Mouse (Mus musculus) mouse embryonic stem cell (cell line): ENCODE data around the gene Igsf3.
"Not testable (repeated sequence)": the region's sequence is repeated elsewhere in the genome, so short reads cannot be mapped to it uniquely, and the experiment has no call there.

ENCODE experiments used
- in situ Hi-C, 2 experiments: fragments of 300-500 bp; cut with MboI; formaldehyde crosslinking; loops; 1 replicate in 1 of 2; 3 replicates in 1 of 2; pipeline ENCODE4 v1.14.3; 2019 to 2020; ENCODE audit warnings: low sequenced_read_pairs in 2 of 2, low pct_unique_long_range_greater_than_20kb in 1 of 2, mixed read lengths in 1 of 2; ENCODE audit not compliant: unreplicated experiment in 1 of 2

Gene Igsf3

DNA sequence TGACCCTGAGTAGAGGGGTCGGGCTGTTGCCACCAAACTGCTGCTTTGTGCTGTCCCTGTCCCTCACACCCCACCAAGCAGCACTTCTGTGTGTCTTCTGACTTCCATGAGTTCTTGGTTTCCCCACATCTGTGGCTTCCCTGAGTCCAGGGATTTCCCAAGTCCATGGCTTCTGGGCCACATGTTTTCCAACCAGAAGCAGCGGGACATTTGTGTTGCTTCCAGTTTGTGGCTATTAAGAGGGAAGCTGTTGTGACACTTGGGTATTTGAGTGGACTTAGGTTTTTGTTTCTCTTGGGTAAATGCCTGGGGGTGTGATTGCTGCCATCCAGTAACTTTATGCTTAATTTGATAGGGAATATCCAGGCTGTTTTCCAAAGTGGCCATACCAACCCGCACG lies 20.5 kb downstream of the Igsf3 start:
- in situ Hi-C loops = no loop called here

DNA sequence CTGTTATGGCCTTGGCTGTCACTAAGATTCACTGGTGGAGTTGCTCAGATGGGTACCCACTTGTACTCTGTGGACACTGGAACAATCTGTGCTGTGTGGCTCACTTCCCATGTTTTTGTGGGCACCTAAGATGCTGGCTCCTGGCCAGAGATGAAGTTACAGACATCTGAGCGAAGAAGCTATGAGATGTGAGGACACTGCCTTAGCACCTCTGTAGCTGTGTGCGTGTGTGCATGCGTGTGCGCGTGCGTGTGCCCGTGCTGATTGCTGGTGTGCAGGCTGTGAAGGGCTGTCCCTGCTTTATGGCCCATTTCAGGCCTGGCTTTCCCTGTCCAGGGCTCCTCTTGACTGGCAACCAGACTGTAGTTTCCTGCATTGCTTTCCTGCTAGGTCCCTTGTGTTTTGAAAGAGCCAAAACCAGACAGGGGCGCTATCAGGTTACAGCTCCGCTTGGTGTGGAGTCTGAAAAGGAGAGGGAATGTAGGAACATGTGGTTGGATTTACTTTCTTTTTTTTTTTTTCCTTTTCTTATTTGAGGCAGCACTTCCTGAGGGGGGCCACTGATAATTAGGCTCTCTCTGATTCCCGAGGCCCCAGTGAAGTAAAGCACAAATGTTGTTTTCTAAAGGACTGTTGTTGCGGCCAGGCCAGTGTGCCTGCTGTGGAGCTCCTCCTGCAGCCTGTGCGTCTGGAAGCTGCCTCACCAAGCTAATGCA lies 21.3 kb downstream of the Igsf3 start:
- in situ Hi-C loops = no loop called here

DNA sequence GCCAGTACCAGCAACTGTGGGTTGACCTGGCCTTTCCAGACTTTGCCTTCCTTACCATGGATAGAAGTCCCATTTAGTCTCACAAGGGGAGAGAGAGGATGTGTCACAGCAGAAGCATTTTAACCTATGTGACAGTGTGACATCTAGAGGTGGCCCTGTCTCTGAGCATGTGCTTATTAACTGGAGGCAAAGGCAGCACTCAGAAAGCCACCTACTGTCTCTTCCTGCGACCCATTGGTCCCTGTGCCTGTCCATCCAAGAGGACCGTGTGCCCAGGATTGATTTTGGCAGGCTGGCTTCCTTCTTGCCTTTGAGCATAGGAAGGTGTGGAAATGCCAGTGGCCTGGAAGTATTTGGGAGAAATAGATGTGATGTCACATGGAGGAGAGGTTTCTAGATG lies 22.0 kb downstream of the Igsf3 start:
- in situ Hi-C loops = no loop called here

- in situ Hi-C loops = no loop called here
Observed at GRCm38 (mm10) chr3:101401501-101401900, 24.6 kb downstream of the Igsf3 start.

- in situ Hi-C loops = no loop called here
Observed at GRCm38 (mm10) chr3:101404620-101405415, 27.9 kb downstream of the Igsf3 start.

GRCm38 (mm10) chr3:101405495-101405894 lies 28.6 kb downstream of the Igsf3 start:
- in situ Hi-C loops = no loop called here

- in situ Hi-C loops = no loop called here
Observed at GRCm38 (mm10) chr3:101406097-101406496, 29.2 kb downstream of the Igsf3 start.

- in situ Hi-C loops = no loop called here
Observed at GRCm38 (mm10) chr3:101407568-101407967, 30.7 kb downstream of the Igsf3 start.

- in situ Hi-C loops = no loop called here
Observed at GRCm38 (mm10) chr3:101408953-101409750, 32.3 kb downstream of the Igsf3 start.

GRCm38 (mm10) chr3:101410202-101410601 lies 33.3 kb downstream of the Igsf3 start:
- in situ Hi-C loops = no loop called here

DNA sequence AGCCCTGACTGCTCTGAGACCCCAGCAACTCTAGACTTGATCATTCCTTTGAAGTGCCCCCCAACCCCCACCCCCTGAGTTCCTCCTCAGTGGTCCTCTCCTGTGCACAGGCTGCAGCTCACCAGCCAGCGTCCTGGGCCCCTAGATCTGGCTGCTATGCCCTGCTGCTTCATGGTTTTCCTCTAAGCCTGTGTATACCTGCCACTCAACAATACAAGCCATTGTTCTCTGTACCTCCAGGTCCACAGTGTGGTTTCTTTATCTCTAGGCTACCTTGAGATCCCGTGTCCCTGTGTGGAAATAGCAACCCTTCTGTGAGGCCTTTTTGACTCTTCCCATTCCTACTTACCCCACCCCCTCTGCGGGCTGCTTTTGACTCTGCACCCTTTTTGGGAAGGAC lies 33.9 kb downstream of the Igsf3 start:
- in situ Hi-C loops = no loop called here

DNA sequence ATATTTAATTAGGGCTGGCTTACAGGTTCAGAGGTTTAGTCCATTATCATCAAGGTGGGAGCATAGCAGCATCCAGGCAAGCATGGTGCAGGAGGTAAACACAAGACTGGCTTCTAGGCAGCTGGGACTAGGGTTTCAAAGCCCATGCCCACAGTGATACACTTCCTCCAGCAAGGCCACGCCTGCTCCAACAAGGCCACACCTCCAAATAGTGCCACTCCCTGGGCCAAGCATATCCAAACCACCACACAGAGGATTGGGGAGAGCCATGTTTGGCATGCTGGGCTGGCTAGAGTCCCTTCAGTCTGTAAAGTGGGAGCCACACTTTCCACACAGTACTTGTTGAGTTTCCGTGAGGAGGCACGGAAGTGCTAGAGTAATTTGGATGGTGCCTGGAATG lies 34.7 kb downstream of the Igsf3 start:
- in situ Hi-C loops = no loop called here

- in situ Hi-C loops = no loop called here
Observed at GRCm38 (mm10) chr3:101412115-101412514, 35.2 kb downstream of the Igsf3 start.

GRCm38 (mm10) chr3:101413013-101413412 lies 36.1 kb downstream of the Igsf3 start:
- in situ Hi-C loops = not testable (repeated sequence)

- in situ Hi-C loops = no loop called here
Observed at GRCm38 (mm10) chr3:101418740-101419652, 42.1 kb downstream of the Igsf3 start.

DNA sequence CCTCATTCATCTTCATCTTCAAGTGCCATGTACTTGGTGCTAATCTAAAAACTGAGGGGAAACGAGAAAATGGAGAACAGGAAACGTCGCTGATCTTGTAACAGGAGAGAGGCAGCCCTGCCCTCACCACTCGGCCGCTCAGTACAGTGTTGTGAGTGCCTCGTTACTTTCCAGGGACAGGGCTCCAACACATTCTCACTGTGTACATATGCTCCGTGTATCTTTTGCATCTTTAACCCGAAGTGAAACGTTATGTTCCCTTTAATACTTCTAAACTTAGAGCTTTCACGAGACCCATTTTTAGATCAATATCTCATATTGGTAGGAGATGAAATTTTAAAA lies 42.7 kb downstream of the Igsf3 start:
- in situ Hi-C loops = no loop called here

DNA sequence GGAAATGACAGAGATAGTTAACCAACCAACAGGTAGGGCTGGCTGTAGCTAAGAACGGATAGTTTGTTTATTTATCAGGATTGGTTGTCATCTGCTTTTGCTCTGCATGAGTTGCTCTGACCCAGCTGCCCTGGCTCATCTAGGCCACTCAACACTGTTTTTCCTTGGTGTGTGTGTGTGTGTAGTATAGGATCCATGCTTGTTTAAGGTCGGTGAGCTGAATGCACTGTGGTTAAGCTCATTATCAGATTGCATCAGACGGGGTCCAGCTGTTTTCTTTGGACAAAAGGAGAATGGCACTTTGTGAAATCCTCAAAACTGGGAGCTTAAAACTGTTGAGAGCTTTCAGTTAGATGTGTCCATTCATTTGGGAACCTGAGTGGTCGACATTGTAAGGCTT lies 46.3 kb downstream of the Igsf3 start:
- in situ Hi-C loops = no loop called here

DNA sequence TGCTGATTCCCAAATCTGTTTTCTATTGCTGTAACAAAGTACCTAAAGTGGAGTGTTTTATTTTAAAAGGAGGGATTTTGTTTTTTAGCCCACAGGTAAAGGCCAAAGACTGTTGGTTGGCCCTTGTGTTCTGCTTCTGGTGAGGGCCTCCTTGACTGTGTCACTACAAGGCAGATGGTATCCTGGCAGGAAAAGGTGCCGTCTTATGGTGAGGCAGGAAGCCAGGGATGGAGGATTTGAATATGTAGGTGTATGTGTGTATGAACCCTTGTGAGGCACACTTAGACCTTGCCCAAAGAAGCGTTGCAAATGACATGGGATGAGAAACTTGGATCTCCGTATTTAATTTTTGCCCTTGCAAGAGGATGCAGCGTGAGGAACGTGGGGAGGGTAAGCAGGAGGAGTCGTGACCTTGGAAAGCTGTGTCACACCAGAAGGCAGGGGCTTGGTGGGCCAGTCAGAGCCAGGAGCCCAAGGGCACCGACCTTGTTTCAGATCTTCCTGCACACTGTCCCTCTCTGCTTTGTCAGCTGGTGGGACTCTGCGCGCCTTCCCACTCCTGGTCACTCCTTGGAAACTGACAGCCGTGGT lies 47.5 kb downstream of the Igsf3 start:
- in situ Hi-C loops = no loop called here
